Mouse (Mus musculus) liver, postnatal 0 days (tissue): Measurements from ENCODE around the gene Pde7b.

ENCODE experiments used
- CTCF ChIP-seq: sonication (generic); IDR thresholded peaks from 2 replicates; pipeline ENCODE4 v1.5.1; 2016; ENCODE audit warnings: antibody characterized with exemption, low read depth
- EP300 ChIP-seq: IDR thresholded peaks from 2 replicates; pipeline ENCODE4 v1.6.1; 2016; ENCODE audit warnings: antibody characterized with exemption, low read depth, mild to moderate bottlenecking

GRCm38 (mm10) chr10:20398641-20399390 is 326.1 kb downstream of the Pde7b start:
- TF ChIP-seq CTCF (no peak), EP300 (no peak)
